Mouse (Mus musculus) left cerebral cortex, adult 9 months (tissue): ENCODE measurements around the gene Clasp1.
A peak's percentile ranks its signal among the peaks of the same experiment; 100 is the strongest.
"Not testable (repeated sequence)": the region's sequence is repeated elsewhere in the genome, so short reads cannot be mapped to it uniquely, and the experiment has no call there.

Experiments
- DNase-seq, 2 experiments: peaks; one replicate each; pipeline ENCODE4 v3.0.0; 2022; ENCODE audit warnings: low spot score in 2 of 2

Gene Clasp1

DNA sequence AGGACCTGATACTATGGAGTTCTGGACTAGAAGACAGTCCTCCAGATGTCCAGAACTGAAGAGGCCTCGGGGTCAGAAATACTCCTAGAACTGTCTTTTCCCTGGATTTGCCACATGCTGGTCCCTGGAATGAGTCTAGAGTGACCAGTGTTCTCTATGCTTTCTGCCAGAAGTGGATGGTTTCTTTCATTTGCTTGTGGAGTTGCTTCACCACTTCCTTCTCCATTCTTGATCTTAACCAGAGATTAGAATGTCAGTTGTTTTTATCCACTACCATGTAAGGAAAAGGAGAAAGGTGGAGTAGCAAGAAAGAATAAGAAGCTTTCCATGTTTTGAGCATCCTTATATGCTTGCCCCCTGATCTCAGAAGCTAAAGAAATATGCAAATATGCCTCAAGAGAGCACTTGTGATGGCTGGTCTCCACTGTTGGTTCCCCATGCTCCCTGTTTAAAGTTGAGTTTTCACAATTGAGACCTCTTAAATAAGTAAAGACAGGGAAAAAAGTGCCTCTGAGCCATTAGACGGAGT, 191.4 kb downstream of the Clasp1 start:
- no peak for DNase-seq

DNA sequence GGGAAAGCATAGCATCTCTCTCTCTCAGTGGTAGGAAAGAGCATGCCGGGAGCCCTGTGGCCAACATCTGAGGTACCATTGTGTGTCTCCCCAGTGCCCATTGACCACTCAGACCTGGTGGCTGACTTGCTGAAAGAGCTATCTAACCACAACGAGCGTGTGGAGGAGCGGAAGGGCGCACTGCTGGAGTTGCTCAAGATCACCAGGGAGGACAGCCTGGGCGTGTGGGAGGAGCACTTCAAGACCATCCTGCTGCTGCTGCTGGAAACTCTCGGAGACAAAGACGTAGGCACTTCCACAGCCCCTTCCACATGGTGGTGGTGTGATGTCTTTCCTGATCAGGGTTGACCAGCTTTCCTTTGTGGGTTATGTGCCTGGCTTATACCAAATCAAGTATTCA, 192.3 kb downstream of the Clasp1 start:
- DNase-seq, result no peak

DNA sequence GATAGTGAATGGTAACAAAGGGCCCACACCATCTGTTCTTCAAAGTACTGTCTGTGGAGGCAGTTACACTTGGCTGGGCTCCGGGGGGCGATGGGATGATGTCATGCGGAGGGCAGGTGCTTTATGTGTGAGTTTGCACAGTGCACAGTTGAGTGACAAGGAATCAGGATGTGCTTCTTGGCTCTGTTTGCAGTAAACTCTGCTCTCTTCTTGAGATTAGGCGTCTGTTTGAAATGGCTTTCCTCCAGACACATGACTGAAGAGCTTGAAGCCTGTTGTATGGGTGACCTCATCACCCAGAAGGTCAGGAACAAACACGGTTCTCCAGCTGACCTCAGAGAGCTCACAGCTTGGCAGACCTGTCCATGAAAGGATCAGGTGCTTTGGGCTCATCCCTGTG, 200.9 kb downstream of the Clasp1 start:
- DNase-seq, result no peak

DNA sequence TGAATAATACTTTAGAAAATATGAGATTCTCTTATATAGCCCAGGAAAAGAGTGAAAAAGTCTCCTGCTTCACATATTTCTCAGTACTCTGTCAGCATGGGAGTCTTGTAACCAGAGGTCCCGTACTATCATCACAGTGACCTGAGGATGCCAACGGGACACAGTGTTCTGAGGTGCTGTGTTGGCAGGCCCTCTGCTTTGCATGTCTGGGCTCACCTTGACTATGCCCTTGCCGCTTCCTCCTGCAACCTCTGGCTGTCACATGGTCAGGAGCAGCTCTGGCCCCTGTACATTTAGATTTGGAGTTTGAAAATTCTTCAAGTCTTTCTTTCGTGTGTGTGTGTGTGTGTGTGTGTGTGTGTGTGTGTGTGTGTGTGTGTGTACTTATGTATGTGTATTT, 204.1 kb downstream of the Clasp1 start:
- DNase-seq, result no peak

DNA sequence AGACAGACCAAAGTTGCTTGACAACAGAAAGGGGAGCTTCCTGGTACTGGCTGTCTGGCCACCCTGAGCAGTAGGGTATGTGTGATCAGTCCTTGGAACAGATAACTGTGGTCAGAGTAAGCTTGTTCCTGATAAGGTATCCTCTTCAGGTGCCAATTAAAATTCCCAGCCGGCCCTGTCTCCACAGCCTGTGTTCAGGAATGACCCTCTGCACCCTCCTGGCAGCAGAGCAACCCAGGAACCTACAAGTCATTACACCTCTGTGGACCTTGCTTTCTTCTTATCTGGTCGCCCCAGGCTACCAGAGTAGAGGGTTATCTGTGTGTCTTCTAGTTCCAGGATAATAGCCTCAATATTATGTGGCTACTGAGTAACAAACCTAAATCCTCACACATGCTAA, 206.5 kb downstream of the Clasp1 start:
- no peak for DNase-seq

DNA sequence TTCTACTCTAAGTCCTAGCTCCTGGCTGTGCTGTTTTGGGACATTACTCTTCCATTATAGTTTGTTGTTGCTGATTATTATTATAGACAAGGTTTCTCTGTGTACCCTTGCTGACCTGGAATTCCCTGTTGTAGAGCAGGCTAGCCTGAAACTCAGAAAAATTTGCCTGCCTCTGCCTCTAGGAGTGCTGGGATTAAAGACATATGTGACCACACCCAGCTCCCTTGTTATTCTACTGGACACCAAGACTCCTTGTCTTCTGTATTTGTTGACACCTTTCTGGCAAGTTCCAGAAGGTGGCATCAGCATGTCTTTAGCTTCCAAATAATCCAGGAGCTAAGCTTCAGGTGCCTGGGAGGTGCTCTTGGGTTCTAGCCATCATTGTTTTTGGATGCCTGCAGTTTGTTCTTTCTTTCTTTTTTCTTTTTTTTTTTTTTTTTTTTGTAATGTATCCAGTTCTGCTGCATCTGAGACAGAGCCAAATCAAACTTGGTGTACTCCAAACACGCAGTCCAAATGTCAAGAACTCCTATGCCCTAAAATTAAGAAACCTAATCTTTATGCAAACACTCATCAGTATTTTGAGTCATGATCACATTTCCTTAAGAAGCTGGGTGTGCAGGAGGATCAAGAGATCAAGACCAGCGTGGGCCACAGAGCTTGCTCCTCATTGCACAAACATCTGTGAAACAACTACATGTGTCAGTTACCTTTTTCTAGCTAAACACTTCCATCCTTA, 208.8 kb downstream of the Clasp1 start:
- no peak for DNase-seq

DNA sequence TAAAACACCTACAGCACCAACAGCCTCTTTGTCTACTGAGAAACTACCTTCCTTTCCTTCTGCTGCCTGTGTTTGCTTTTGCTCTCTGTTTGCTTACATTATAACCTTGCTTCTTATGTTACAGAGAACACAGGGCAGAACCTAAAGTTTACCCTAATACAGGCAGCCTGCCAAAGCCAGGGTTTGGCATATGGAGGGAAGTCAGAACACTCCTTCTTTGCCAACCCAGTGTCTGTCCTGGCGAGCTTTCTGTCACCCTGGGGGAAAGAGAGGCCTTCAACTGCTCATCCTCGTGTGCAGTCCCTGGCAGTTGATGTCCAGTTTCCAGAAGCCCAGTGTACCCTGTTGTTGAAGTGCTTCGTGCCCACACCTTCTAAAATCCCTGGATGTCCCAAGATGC, 209.5 kb downstream of the Clasp1 start:
- DNase-seq, result no peak

DNA sequence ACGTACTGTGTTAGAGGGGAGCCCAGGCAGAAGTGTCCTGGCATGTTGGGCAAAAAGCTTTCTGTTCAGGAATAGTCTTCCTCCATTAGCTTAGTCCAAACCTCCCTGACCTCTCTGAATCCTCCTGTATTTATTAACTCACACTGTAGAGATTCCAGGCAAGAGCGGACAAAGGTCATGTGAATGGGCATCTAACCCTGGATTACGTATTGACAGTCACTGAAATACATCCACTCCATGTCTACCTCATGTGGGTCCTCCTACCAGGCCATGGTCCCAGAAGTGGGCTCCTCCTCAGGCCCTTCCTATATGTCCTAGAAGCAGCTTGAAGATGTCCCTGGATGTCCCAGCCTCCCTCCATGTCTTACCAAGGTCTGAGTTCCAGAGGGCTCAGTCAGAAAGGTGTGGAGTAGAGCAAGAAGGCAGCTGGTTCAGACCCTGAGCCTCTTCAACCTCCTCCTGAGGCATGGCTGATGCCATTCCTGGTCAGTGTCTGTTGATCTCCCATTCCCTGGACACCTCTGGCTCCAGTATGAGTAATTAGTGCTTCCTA, 224.8 kb downstream of the Clasp1 start:
- DNase-seq, result no peak

DNA sequence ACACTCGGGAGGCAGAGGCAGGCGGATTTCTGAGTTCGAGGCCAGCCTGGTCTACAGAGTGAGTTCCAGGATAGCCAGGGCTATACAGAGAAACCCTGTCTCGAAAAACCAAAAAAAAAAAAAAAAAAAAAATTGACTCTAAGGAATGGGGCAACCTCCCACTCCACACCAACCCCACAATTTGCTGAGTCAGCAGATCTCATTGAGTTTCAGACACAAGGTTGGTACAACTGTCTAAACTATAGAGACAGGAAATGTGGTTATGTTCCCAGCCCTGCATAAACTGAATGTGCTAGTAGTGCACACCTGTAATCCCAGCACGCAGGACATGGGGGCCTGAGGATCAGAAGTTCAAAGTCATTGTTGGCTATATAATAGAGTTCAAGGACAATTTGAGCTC, 232.2 kb downstream of the Clasp1 start:
- DNase-seq, result not testable (repeated sequence)

DNA sequence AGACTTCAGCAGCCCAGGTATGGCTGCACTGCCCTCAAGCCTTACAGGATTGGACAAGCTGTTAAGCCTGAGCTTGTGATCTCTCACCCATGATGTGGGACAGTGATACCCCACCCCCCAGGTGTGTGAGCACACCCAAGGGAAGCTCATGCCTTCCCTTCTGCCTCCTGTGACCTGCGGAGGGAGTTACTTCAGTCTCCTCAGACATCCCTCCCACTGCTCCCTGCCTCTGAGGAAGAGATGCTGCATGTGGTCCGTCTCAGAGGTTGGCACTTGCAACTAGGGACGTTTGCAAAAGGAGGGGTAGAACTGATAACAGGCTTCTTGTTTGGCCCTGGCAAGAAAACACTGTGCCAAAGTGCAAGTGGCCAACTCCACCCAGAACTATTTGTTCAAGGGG, 234.0 kb downstream of the Clasp1 start:
- DNase-seq, result no peak

DNA sequence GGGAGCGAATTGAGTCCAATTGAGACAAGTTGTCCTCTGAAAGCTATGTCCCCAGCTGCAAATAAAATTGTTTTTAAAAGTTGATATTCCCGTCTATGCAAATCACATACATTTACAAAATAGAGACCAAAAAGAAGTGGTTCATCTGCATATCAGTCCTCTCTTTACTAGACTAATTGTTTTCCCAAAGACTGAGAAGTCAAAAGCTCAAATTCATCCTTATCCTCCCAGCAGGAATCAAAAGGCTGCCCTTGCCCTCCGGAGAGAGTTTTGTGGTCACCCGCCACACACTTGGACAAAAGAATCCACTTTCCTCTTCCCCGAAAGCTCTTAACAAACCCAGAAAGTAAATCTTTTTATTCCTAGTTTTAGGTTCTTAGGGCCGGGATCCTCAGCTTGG, 236.6 kb downstream of the Clasp1 start:
- DNase-seq, result no peak

DNA sequence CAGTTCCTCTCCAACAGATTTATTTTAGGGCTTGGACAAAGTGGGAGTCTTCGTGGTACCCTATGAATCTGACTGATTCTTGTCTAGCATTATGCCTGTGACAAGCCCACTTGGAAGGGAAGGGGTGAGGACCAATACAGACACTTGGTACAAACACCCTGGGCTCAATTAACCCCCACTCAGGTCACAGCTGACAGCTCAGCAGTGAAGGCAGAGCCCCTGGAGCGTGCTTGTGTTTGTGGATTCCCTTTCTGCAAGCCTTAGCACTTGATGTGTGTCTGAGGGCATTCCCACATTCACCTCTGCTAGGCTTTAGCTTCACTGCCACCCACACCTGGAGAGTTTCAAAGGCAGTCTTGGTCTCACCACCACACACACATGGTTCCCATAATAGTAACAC, 237.1 kb downstream of the Clasp1 start:
- no peak for DNase-seq

DNA sequence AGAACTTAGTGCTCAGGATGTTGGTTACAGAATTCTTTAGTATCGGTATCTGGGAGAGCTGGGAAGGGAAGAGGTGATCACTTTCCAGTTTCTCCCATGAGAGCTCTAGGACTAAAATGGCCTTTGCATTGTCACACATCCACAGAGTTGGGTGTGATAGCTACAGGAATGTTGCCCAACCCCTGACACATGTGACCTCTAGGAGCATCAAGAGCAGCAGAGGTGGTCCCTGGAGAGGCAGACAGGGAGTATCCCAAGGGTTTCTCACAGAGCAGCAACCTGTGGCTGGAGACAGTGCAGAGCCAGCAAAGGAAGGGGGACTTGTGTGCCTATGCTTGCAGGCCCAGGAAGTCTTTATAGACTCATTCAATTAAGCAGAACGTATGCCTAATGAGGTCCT, 237.6 kb downstream of the Clasp1 start:
- no peak for DNase-seq

DNA sequence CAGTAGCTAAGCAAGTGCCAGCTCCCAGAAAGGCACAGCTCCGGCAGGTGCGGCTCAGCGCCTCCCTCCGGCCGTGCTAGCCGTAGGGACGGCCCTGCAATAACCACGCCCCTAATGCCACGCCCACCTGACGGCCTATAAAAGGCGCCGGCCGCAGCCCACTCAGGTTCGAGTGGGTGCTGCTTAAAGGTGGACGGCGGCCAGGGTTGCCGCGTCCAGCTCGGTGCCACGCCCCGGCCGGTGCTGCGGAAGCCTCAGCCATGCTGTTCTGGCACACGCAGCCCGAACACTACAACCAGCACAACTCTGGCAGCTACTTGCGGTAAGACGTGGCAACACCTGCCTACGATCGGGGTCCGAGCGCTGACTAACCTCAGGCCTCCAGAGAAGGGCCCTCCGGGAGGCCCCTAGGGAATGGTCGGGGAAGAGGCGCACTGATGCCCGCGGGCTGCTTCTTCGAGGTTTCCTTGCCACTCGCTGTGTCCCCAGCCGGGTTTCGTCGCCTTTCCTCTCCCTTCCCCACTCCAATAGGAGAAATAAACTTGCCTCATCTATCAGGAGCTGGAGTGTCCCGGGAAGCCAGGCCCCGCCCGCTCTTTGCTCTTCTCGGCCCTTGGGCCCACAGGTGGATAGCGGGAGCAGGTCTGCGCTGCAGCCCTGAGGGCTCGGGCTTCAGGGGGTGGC, 239.1 kb downstream of the Clasp1 start, which contains the start of gene Tfcp2l1:
Gene Tfcp2l1 (plus strand): TSS at position 165 of the 684 bp plus-strand sequence.
- DNase-seq, result peak in 1 of 2 experiments; percentile 16

DNA sequence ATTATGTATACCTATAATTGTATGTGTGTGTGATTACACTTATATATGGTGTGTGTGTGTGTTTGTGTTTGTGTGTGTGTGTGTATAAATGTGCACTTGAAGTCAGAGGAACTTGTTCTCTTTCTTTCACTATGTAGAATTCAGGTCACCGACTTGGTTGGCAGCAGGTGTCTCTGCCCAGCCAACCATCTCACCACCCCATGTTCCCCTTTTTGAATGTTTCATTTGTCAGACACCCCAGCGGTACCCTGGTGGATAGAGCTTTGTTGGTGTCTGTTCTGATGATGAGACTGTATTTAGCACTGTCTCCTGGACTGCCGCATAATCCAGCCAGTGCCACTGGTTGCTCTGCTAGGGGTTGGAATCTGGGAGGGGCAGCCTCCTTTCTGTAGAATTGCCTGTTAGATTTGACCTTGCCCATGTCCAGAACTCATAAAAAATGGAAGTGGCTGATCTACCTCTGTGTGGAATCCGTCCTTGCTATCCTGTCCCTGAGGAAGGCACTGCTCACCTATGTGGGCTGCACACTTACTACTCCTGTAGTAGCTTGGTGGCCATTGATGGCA, 244.6 kb downstream of the Clasp1 start:
- DNase-seq, result no peak

DNA sequence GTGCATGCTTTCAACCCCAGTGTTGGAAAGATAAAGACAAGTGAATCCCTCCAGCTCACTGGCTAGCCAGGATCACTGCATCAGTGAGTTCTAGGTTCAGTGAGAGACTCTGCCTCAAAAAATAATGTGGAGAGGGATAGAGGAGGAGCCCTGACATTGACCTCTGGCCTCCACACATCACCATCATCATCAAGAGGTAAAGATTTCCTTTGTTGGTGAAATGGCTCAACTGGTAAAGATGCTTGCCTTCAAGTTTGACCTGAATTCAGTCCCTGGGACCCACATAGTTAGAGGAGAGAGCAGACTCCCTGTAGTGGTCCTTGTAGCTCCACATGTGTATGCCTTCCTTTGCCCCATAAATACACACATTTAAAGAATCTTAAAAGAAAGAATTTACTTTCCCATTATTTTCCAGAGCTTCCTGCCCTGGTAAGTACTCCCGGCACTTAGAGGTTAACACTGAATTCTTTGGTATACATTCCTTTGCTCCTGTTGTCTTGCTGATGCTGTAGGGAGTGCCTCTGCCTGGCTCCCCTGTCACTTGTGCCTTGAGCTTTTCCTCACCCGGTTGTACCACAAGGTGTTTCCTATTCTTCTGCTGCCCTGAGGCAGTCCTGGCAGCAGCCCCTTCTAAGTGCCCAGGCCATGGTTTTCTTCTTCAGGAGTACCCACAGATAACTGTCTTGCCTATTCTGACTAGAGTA, 253.6 kb downstream of the Clasp1 start:
- DNase-seq, result no peak

DNA sequence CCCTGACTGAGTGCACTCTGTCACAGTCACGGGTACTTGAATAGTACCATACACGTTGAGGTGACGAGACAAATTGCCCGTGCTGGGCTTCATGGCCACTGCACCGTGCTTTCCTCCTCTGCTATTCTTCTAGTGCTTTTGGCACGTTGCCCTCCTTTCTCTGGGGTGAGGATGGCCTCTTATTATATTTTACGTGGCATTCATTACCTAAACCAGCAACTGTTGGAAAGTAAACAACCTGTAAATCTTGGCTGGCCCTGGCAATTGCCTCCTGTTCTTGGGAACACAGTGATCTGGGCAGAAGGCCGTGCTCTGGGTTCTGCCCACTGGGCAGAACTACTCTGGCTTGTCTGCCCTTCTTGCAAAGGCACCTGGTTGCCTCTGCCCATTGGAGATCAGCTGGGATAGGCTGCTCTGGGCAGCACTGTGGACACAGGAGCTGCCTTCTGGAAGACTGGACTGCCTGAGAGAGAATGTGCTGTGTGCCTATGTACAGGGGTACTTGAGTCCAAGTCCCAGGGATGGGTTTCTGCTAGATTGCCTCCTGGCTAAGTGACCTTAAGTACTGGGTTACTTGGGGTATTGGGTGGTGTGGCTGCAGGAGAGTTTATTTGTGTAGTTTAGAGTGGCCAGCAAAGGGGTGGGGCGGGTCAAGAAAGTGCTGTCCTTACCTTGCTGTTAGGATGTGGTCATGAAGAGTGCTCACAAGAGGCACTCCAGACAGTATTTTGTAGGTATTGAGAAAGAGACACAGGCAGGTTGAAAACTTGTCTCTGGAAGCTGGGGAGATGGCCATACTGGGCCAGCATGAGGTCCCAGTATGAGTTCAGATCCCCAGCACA, 254.5 kb downstream of the Clasp1 start:
- no peak for DNase-seq

DNA sequence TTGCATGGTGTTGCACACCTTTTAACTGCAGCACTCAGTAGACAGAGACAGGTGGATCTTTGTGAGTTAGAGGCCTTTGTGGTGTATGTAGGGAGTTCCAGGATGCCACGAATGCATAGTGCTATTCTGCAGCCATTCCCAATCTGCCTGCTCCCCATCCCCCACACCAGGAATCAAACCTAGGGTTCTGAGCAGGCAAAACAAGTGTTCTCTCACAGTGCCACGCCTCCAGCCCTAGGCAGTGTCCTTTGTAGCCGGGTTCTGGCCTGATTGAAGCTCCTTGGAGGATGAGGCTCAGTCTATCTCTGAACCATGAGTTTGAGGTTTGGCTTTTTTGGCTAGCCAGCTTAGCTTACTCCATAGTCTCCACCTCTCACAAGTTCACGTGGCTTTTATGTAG, 256.8 kb downstream of the Clasp1 start:
- no peak for DNase-seq

DNA sequence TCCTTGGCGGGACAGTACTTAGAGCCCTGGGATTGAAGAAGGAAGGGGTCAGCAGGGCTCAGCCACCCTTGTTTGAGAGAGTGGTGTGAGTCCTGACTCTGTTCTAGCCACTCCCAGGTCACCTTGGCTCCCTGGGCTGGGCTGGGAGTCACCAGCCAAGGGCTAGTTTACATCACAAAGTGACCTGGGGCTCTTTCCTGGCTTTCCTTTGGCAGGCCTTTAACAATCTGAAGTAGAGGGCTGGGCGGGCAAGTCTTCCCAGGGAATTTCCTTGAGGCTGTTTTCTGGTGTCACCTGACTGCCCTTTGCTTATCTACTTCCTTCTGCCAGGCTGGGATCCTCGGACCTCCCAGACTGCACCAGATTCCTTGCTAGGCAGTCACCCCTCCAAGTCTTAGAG, 259.2 kb downstream of the Clasp1 start:
- DNase-seq, result no peak

DNA sequence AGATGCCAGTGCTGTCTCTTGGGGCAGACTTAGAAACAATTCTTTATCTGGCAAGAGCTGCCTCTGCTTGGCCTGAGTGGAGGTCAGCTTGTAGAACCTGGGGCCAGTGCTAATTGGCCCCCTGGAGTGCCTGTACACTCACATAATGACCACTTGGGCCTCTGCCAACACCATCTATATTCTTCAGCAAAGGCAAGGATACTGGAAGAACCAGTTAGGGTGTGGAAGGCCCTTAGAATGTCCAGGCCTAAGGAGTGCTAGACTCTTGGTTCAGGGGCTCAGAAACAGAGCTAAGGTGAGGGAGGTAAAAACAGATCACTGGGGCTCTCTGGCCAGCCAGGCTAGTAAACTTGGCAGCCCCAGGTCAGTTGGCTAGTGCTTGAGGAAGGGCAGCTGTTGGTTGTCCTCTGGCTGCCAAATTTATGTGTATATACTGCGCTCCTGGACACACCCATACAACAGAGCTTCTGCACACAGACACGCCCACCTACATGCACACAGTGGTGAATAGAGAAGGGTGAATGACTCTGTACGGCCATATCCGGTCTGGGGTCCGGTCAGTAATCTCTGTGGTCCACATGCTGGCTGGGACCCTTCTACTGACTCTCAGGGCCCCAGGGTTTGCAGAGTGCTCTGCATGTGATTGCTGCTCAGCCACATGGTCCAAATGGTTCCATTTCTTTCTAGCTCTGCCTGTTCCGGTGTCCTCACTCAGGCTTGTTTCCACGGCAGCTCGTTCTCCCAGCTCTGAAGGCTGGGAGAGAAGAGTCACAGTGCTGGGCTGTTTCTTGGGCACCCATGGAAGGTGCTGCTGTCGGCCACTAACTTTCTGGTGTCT, 261.3 kb downstream of the Clasp1 start:
- DNase-seq, result no peak
